Mouse (Mus musculus) myocyte (in vitro differentiated cells): ENCODE results near the gene Apold1. TPM values are rescaled to one million over a fixed set of nuclear protein-coding genes. Genes with fewer than 3 reads are reported as not detected.

Experiments
- H3K27me3 ChIP-seq: one replicate; pipeline ENCODE4 v1.6.1; 2011; ENCODE audit not compliant: control insufficient read depth, insufficient read depth, insufficient read length
- H3K36me3 ChIP-seq: one replicate; pipeline ENCODE4 v1.6.1; 2011; ENCODE audit not compliant: control insufficient read depth, insufficient read depth
- H3K4me2 ChIP-seq: one replicate; pipeline ENCODE4 v1.6.1; 2011; ENCODE audit warnings: low read depth, control low read depth
- H3K4me3 ChIP-seq: one replicate; pipeline ENCODE4 v1.5.1; 2011; ENCODE audit warnings: mild to moderate bottlenecking, control low read depth, moderate library complexity
- H3K79me2 ChIP-seq: one replicate; pipeline ENCODE4 v1.6.1; 2011; ENCODE audit not compliant: control insufficient read depth, insufficient read depth
- H3ac ChIP-seq: one replicate; pipeline ENCODE4 v1.6.1; 2011; ENCODE audit not compliant: control insufficient read depth, insufficient read length
- CEBPB ChIP-seq: IDR thresholded peaks from 2 replicates; pipeline ENCODE4 v1.6.1; 2011; ENCODE audit warnings: mild to moderate bottlenecking, moderate library complexity; ENCODE audit not compliant: poor library complexity, insufficient read depth, severe bottlenecking
- E2F4 ChIP-seq: IDR thresholded peaks from one replicate; pipeline ENCODE4 v1.6.1; 2011; ENCODE audit warnings: mild to moderate bottlenecking, control low read depth, moderate library complexity; ENCODE audit not compliant: insufficient read depth
- MAX ChIP-seq: IDR thresholded peaks from one replicate; pipeline ENCODE4 v1.6.1; 2011; ENCODE audit warnings: low read depth, mild to moderate bottlenecking, control low read depth
- MYOD1 ChIP-seq, 3 experiments: IDR thresholded peaks; one replicate each; pipeline ENCODE4 v1.6.1; 2011; ENCODE audit warnings: control low read depth in 2 of 3, low read depth in 2 of 3, mild to moderate bottlenecking in 2 of 3, moderate library complexity in 1 of 3; ENCODE audit not compliant: insufficient read length in 2 of 3, control insufficient read depth in 1 of 3
- MYOG ChIP-seq, 3 experiments: IDR thresholded peaks; one replicate each; pipeline ENCODE4 v1.6.1; 2011; ENCODE audit warnings: control low read depth in 2 of 3, low read depth in 2 of 3, mild to moderate bottlenecking in 2 of 3; ENCODE audit not compliant: insufficient read length in 2 of 3, control insufficient read depth in 1 of 3, insufficient read depth in 1 of 3
- POLR2A ChIP-seq: IDR thresholded peaks from one replicate; pipeline ENCODE4 v1.6.1; 2011; ENCODE audit warnings: low read depth, mild to moderate bottlenecking, control low read depth, moderate library complexity; ENCODE audit not compliant: insufficient read length
- POLR2AphosphoS2 ChIP-seq: IDR thresholded peaks from one replicate; pipeline ENCODE4 v1.6.1; 2011; ENCODE audit warnings: low read depth, control low read depth; ENCODE audit not compliant: insufficient read length
- REST ChIP-seq: IDR thresholded peaks from one replicate; pipeline ENCODE4 v1.6.1; 2011; ENCODE audit warnings: mild to moderate bottlenecking, control low read depth, moderate library complexity; ENCODE audit not compliant: insufficient read depth, insufficient read length
- SRF ChIP-seq: IDR thresholded peaks from one replicate; pipeline ENCODE4 v1.6.1; 2011; ENCODE audit warnings: low read depth; ENCODE audit not compliant: control insufficient read depth, insufficient read length
- TCF12 ChIP-seq: IDR thresholded peaks from one replicate; pipeline ENCODE4 v1.6.1; 2011; ENCODE audit warnings: mild to moderate bottlenecking, control low read depth; ENCODE audit not compliant: poor library complexity, insufficient read depth, severe bottlenecking
- TCF3 ChIP-seq: IDR thresholded peaks from one replicate; pipeline ENCODE4 v1.6.1; 2011; ENCODE audit warnings: low read depth, control low read depth; ENCODE audit not compliant: insufficient read length
- USF1 ChIP-seq: IDR thresholded peaks from one replicate; pipeline ENCODE4 v1.6.1; 2011; ENCODE audit warnings: low read depth, mild to moderate bottlenecking, control low read depth, moderate library complexity
- polyA plus RNA-seq: library from polyadenylated mRNA; unstranded; fragments of >200 nt; fragmentation: generic; extraction: Trizol; gene quantifications from one replicate; pipeline ENCODE4 v1.2.1, GENCODE M21; 2012; ENCODE audit warnings: missing spikeins

Apold1 gene
- polyA plus RNA-seq, 1 experiment: 0.12 TPM

GRCm38 (mm10) chr6:134946054-134946453, 35.5 kb upstream of the Apold1 start:
- H3K4me2 ChIP-seq: peak overlapping the region; percentile 47
- peaks cover 38% of the 10 kb centered on the region for H3K79me2 ChIP-seq
- H3K4me3 ChIP-seq: no peak overlapping the region
- H3K36me3 ChIP-seq: peaks cover 7% of the 10 kb centered on the region
- H3K27me3 ChIP-seq: no peaks in the 10 kb centered on the region
- TF ChIP-seq MAX (no peak), USF1 (no peak), REST (no peak), CEBPB (no peak), TCF12 (no peak), E2F4 (no peak)
- no peak overlapping the region for H3ac ChIP-seq

GRCm38 (mm10) chr6:134946858-134947257, 34.7 kb upstream of the Apold1 start:
- no peak for TF ChIP-seq POLR2AphosphoS2
- no peak for TF ChIP-seq USF1
- no peak for TF ChIP-seq E2F4
- no peak for TF ChIP-seq SRF
- no peak for TF ChIP-seq POLR2A

GRCm38 (mm10) chr6:134947311-134948087, 34.0 kb upstream of the Apold1 start:
- H3K27me3 ChIP-seq: no peaks in the 10 kb centered on the region
- peak overlapping the region; percentile 47 for H3K4me2 ChIP-seq
- H3K79me2 ChIP-seq: peaks cover 24% of the 10 kb centered on the region
- TF ChIP-seq SRF (no peak), MAX (no peak), USF1 (no peak), TCF12 (no peak), E2F4 (no peak), CEBPB (no peak), POLR2AphosphoS2 (no peak), REST (no peak), TCF3 (no peak)
- H3K4me3 ChIP-seq: no peak overlapping the region
- H3K36me3 ChIP-seq: no peaks in the 10 kb centered on the region
- no peak overlapping the region for H3ac ChIP-seq

More at GRCm38 (mm10) chr6:134946858-134947257, 34.7 kb upstream of the Apold1 start:
- Histone ChIP-seq H3K4me3 (no peak overlapping the region), H3ac (no peak overlapping the region), H3K27me3 (no peaks in the 10 kb centered on the region), H3K4me2 (peak overlapping the region; percentile 10), H3K36me3 (no peaks in the 10 kb centered on the region), H3K79me2 (peaks cover 30% of the 10 kb centered on the region)

GRCm38 (mm10) chr6:134948522-134949061, 32.9 kb upstream of the Apold1 start:
- TF ChIP-seq POLR2AphosphoS2 (no peak), MAX (no peak), TCF3 (no peak)
- no peaks in the 10 kb centered on the region for H3K27me3 ChIP-seq
- H3ac ChIP-seq: no peak overlapping the region
- no peak overlapping the region for H3K4me2 ChIP-seq
- H3K79me2 ChIP-seq: peaks cover 17% of the 10 kb centered on the region
- no peaks in the 10 kb centered on the region for H3K36me3 ChIP-seq
- H3K4me3 ChIP-seq: no peak overlapping the region

DNA sequence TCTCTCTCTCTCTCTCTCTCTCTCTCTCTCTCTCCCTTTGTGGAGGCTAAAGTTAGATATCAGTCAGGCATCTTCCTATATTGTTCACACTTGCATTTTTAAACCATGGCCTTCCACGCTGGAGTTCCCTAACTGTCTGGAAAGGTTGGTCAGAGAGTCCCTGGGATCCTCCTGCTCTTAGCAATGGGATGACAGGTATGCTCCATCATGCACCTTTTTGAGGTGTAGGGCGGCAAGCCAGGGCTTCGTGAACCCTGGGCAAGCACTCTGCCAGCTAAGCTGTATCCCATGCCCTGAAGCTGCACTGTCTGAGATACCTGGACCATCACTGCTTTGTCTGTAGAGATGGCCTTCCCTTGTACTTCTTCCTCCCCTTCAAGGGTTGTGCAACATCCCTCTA, 32.3 kb upstream of the Apold1 start:
- Histone ChIP-seq H3K27me3 (no peaks in the 10 kb centered on the region), H3ac (no peak overlapping the region), H3K4me3 (no peak overlapping the region), H3K4me2 (no peak overlapping the region), H3K36me3 (no peaks in the 10 kb centered on the region), H3K79me2 (peaks cover 17% of the 10 kb centered on the region)
- TF ChIP-seq CEBPB (no peak), POLR2A (no peak)

GRCm38 (mm10) chr6:134951364-134951763, 30.2 kb upstream of the Apold1 start:
- H3K36me3 ChIP-seq: no peaks in the 10 kb centered on the region
- TF ChIP-seq USF1 (no peak), SRF (no peak), TCF3 (no peak), POLR2AphosphoS2 (no peak), E2F4 (no peak), CEBPB (no peak), MYOG (IDR thresholded peaks at IDR 0.05; ENCODE audit: control insufficient read depth in 1 of 3, insufficient read depth in 1 of 3, insufficient read length in 2 of 3, low read depth in 2 of 3) (no peak), REST (no peak), POLR2A (no peak), MYOD1 (IDR thresholded peaks at IDR 0.05; ENCODE audit: control insufficient read depth in 1 of 3, insufficient read length in 2 of 3, low read depth in 2 of 3) (no peak), MAX (no peak), TCF12 (no peak)

More at GRCm38 (mm10) chr6:134951364-134951763, 30.2 kb upstream of the Apold1 start:
- Histone ChIP-seq H3K4me3 (no peak overlapping the region), H3K4me2 (no peak overlapping the region), H3K27me3 (no peaks in the 10 kb centered on the region), H3K79me2 (peaks cover 14% of the 10 kb centered on the region), H3ac (no peak overlapping the region)
